Mouse (Mus musculus): Measurements from ENCODE around the gene Cacna1e.

GRCm38 (mm10) chr1:154566026-154566425, 318.3 kb downstream of the Cacna1e start:
- TF ChIP-seq CTCF (IDR thresholded peaks at IDR 0.05; ENCODE audit: low read depth) (no peak), EP300 (optimal IDR thresholded peaks at IDR 0.05) (no peak)
